Mouse (Mus musculus) midbrain, embryonic 16.5 days (tissue): ENCODE results near the gene Osmr. TPM values are rescaled to one million over a fixed set of nuclear protein-coding genes. Genes with fewer than 3 reads are reported as not detected.
A peak's percentile ranks its signal among the peaks of the same experiment; 100 is the strongest.

ENCODE experiments used
- ATAC-seq: fragments of 200-750 bp; cut with Nextera tagmentation; 2 replicates; pipeline ENCODE4 v1.8.0; 2017; ENCODE audit warnings: moderate TSS enrichment
- H3K27ac ChIP-seq: fragments of 300-500 bp; sonication (generic); 2 replicates; pipeline ENCODE4 v1.5.1; 2014; ENCODE audit warnings: mild to moderate bottlenecking, low read length, mixed read lengths
- H3K27me3 ChIP-seq: fragments of 300-500 bp; sonication (generic); 2 replicates; pipeline ENCODE4 v1.6.1; 2014; ENCODE audit warnings: low read depth, low read length, mixed read lengths; ENCODE audit not compliant: control insufficient read depth, insufficient read depth
- H3K36me3 ChIP-seq: fragments of 300-500 bp; sonication (generic); 2 replicates; pipeline ENCODE4 v1.6.1; 2014; ENCODE audit warnings: mild to moderate bottlenecking, low read length, moderate library complexity, mixed read lengths; ENCODE audit not compliant: control insufficient read depth, insufficient read depth
- H3K4me1 ChIP-seq: fragments of 300-500 bp; sonication (generic); 2 replicates; pipeline ENCODE4 v1.6.1; 2014; ENCODE audit warnings: mild to moderate bottlenecking, low read length, mixed read lengths; ENCODE audit not compliant: control insufficient read depth, insufficient read depth
- H3K4me2 ChIP-seq: fragments of 300-500 bp; sonication (generic); 2 replicates; pipeline ENCODE4 v1.6.1; 2014; ENCODE audit warnings: mild to moderate bottlenecking, low read length, mixed read lengths
- H3K4me3 ChIP-seq: fragments of 300-500 bp; sonication (generic); 2 replicates; pipeline ENCODE4 v1.5.1; 2014; ENCODE audit warnings: low read depth, mild to moderate bottlenecking, low read length, moderate library complexity, mixed read lengths
- H3K9ac ChIP-seq: fragments of 300-500 bp; sonication (generic); 2 replicates; pipeline ENCODE4 v1.6.1; 2014; ENCODE audit warnings: low read depth, low read length, mixed read lengths
- H3K9me3 ChIP-seq: fragments of 300-500 bp; sonication (generic); replicated peaks from 2 replicates; pipeline ENCODE4 v1.6.1; 2014; ENCODE audit warnings: mild to moderate bottlenecking, low read length, mixed read lengths; ENCODE audit not compliant: control insufficient read depth, poor library complexity, severe bottlenecking
- WGBS: fragments of 180-500 bp; shearing (Covaris S2); extraction: QIAGEN DNeasy Blood & Tissue Kit; methylation state at CpG from one replicate; pipeline ENCODE4 v1.1.7; 2014; 5-methylcytosine and 5-hydroxymethylcytosine counted together
- polyA plus RNA-seq: library from polyadenylated mRNA; unstranded; fragments of >200 nt; fragmentation: Nextera tagmentation; extraction: Ambion mirVana; gene quantifications from 2 replicates; pipeline ENCODE4 v1.2.1, GENCODE M21; 2015

The Osmr gene
- polyA plus RNA-seq, result 2.1 and 2.6 TPM in 2 replicates

GRCm38 (mm10) chr15:6874601-6875019 lies at the start of gene Osmr:
Osmr (minus strand) TSS chr15:6874969.
- Histone ChIP-seq H3K9ac (0 out of 2 replicates have a peak within 1 kb of the TSS, but pooled peaks have one; percentile 35), H3K4me2 (peak within 1 kb of the TSS; percentile 69), H3K27ac (no peak within 1 kb of the TSS), H3K36me3 (no peaks in the 10 kb centered on the region), H3K4me3 (peak within 1 kb of the TSS; percentile 39), H3K9me3 (no peaks in the 10 kb centered on the region), H3K4me1 (peaks cover 5% of the 10 kb centered on the region; the same call in 1 of the 2 replicates), H3K27me3 (peaks cover 17% of the 10 kb centered on the region)
- no peak for ATAC-seq
- WGBS, result 8% methylated on average over 16 of the region's 16 CpGs

GRCm38 (mm10) chr15:6919406-6919805 lies 44.6 kb upstream of the Osmr start:
- H3K9ac ChIP-seq, result no peak overlapping the region
- no peaks in the 10 kb centered on the region for H3K4me1 ChIP-seq
- no peaks in the 10 kb centered on the region for H3K27me3 ChIP-seq
- 85% methylated on average over 6 of the region's 6 CpGs for WGBS
- no peak overlapping the region for H3K4me2 ChIP-seq
- ATAC-seq, result no peak
- no peak overlapping the region for H3K4me3 ChIP-seq
- H3K9me3 ChIP-seq, result no peaks in the 10 kb centered on the region
- no peaks in the 10 kb centered on the region for H3K36me3 ChIP-seq
- H3K27ac ChIP-seq, result no peak overlapping the region

GRCm38 (mm10) chr15:6914163-6914562 lies 39.4 kb upstream of the Osmr start:
- 93% methylated on average over 6 of the region's 6 CpGs for WGBS

GRCm38 (mm10) chr15:6909669-6910068 lies 34.9 kb upstream of the Osmr start:
- no peak overlapping the region for H3K27ac ChIP-seq
- 4% methylated on average over 11 of the region's 11 CpGs for WGBS
- H3K9ac ChIP-seq, result peak overlapping the region; percentile 31; the same call in 1 of the 2 replicates
- peaks cover 2% of the 10 kb centered on the region; the same call in 1 of the 2 replicates for H3K4me1 ChIP-seq
- H3K36me3 ChIP-seq, result no peaks in the 10 kb centered on the region
- no peaks in the 10 kb centered on the region for H3K27me3 ChIP-seq
- H3K9me3 ChIP-seq, result no peaks in the 10 kb centered on the region
- no peak overlapping the region for H3K4me3 ChIP-seq
- peak overlapping the region; percentile 46 for H3K4me2 ChIP-seq
- ATAC-seq, result peak; percentile 97

More at GRCm38 (mm10) chr15:6914163-6914562, 39.4 kb upstream of the Osmr start:
- Histone ChIP-seq H3K4me1 (peaks cover 2% of the 10 kb centered on the region; the same call in 1 of the 2 replicates), H3K9me3 (no peaks in the 10 kb centered on the region), H3K27ac (no peak overlapping the region), H3K4me2 (no peak overlapping the region), H3K27me3 (no peaks in the 10 kb centered on the region), H3K36me3 (no peaks in the 10 kb centered on the region), H3K9ac (no peak overlapping the region), H3K4me3 (no peak overlapping the region)
- no peak for ATAC-seq

GRCm38 (mm10) chr15:6909084-6909483 lies 34.3 kb upstream of the Osmr start:
- Histone ChIP-seq H3K9me3 (no peaks in the 10 kb centered on the region), H3K4me1 (peaks cover 2% of the 10 kb centered on the region; the same call in 1 of the 2 replicates), H3K36me3 (no peaks in the 10 kb centered on the region), H3K4me3 (no peak overlapping the region), H3K27me3 (no peaks in the 10 kb centered on the region), H3K4me2 (no peak overlapping the region), H3K27ac (no peak overlapping the region), H3K9ac (no peak overlapping the region)
- ATAC-seq, result peak; percentile 34; the same call in 1 of the 2 replicates
- 50% methylated on average over 14 of the region's 14 CpGs for WGBS

GRCm38 (mm10) chr15:6908601-6909000 lies 33.8 kb upstream of the Osmr start:
- Histone ChIP-seq H3K27ac (no peak overlapping the region), H3K9ac (no peak overlapping the region), H3K4me3 (no peak overlapping the region), H3K4me2 (no peak overlapping the region), H3K36me3 (no peaks in the 10 kb centered on the region), H3K4me1 (peaks cover 2% of the 10 kb centered on the region; the same call in 1 of the 2 replicates), H3K27me3 (no peaks in the 10 kb centered on the region), H3K9me3 (no peaks in the 10 kb centered on the region)
- 68% methylated on average over 5 of the region's 5 CpGs for WGBS
- no peak for ATAC-seq

- ATAC-seq, result no peak
- WGBS, result 86% methylated on average over 19 of the region's 19 CpGs
Observed at GRCm38 (mm10) chr15:6906260-6907047, 31.7 kb upstream of the Osmr start.

GRCm38 (mm10) chr15:6905726-6906125 lies 31.0 kb upstream of the Osmr start:
- no peaks in the 10 kb centered on the region for H3K36me3 ChIP-seq
- no peaks in the 10 kb centered on the region for H3K9me3 ChIP-seq
- no peak overlapping the region for H3K9ac ChIP-seq
- H3K27me3 ChIP-seq, result no peaks in the 10 kb centered on the region
- H3K4me3 ChIP-seq, result no peak overlapping the region
- WGBS, result 96% methylated on average over 4 of the region's 4 CpGs
- no peak overlapping the region for H3K27ac ChIP-seq
- peaks cover 2% of the 10 kb centered on the region; the same call in 1 of the 2 replicates for H3K4me1 ChIP-seq
- H3K4me2 ChIP-seq, result no peak overlapping the region
- no peak for ATAC-seq

More at GRCm38 (mm10) chr15:6906260-6907047, 31.7 kb upstream of the Osmr start:
- Histone ChIP-seq H3K4me2 (no peak overlapping the region), H3K4me3 (no peak overlapping the region), H3K9ac (no peak overlapping the region), H3K27me3 (no peaks in the 10 kb centered on the region), H3K4me1 (peaks cover 2% of the 10 kb centered on the region; the same call in 1 of the 2 replicates), H3K9me3 (no peaks in the 10 kb centered on the region), H3K36me3 (no peaks in the 10 kb centered on the region), H3K27ac (no peak overlapping the region)
